Mouse (Mus musculus): ENCODE measurements around the gene Psmb4. TPM values are rescaled to one million over a fixed set of nuclear protein-coding genes. Genes with fewer than 3 reads are reported as not detected.
A peak's percentile ranks its signal among the peaks of the same experiment; 100 is the strongest.
"Not testable (repeated sequence)": the region's sequence is repeated elsewhere in the genome, so short reads cannot be mapped to it uniquely, and the experiment has no call there.

Psmb4 gene
- 100 to 1,000 TPM; 186 to 247 (median 204) TPM for total RNA-seq (2022)

GRCm38 (mm10) chr3:94886316-94887224 is at the start of gene Psmb4:
Gene Psmb4 (minus strand): TSS chr3:94886961.
- DNase-seq (ENCODE audit: low spot score), result peak; percentile 86

GRCm38 (mm10) chr3:94936147-94936546 is 49.4 kb upstream of the Psmb4 start:
- not testable (repeated sequence) for DNase-seq (ENCODE audit: low spot score)

GRCm38 (mm10) chr3:94935332-94935731 is 48.6 kb upstream of the Psmb4 start:
- peak; percentile 85 for DNase-seq (ENCODE audit: low spot score)

- DNase-seq (ENCODE audit: low spot score), result not testable (repeated sequence)
Measured at GRCm38 (mm10) chr3:94934564-94934963, 47.8 kb upstream of the Psmb4 start.

GRCm38 (mm10) chr3:94933604-94934003 is 46.8 kb upstream of the Psmb4 start:
- not testable (repeated sequence) for DNase-seq (ENCODE audit: low spot score)

GRCm38 (mm10) chr3:94932809-94933564 is 46.2 kb upstream of the Psmb4 start, which contains the start of gene Selenbp1:
Gene Selenbp1 (plus strand): TSS chr3:94933056.
- peak; percentile 93 for DNase-seq (ENCODE audit: low spot score)

- DNase-seq (ENCODE audit: low spot score), result not testable (repeated sequence)
Measured at GRCm38 (mm10) chr3:94932279-94932678, 45.5 kb upstream of the Psmb4 start.

- not testable (repeated sequence) for DNase-seq (ENCODE audit: low spot score)
Measured at GRCm38 (mm10) chr3:94931427-94932082, 44.8 kb upstream of the Psmb4 start.

GRCm38 (mm10) chr3:94930386-94931266 is 43.9 kb upstream of the Psmb4 start:
- not testable (repeated sequence) for DNase-seq (ENCODE audit: low spot score)

- not testable (repeated sequence) for DNase-seq (ENCODE audit: low spot score)
Measured at GRCm38 (mm10) chr3:94928979-94929378, 42.2 kb upstream of the Psmb4 start.

- DNase-seq (ENCODE audit: low spot score), result not testable (repeated sequence)
Measured at GRCm38 (mm10) chr3:94926301-94926736, 39.6 kb upstream of the Psmb4 start.

- DNase-seq (ENCODE audit: low spot score), result no peak
Measured at GRCm38 (mm10) chr3:94924688-94925087, 37.9 kb upstream of the Psmb4 start.

- DNase-seq (ENCODE audit: low spot score), result no peak
Measured at GRCm38 (mm10) chr3:94922333-94922732, 35.6 kb upstream of the Psmb4 start.

- no peak for DNase-seq (ENCODE audit: low spot score)
Measured at GRCm38 (mm10) chr3:94921104-94921503, 34.3 kb upstream of the Psmb4 start.

- DNase-seq (ENCODE audit: low spot score), result no peak
Measured at GRCm38 (mm10) chr3:94918845-94919244, 32.1 kb upstream of the Psmb4 start.

- no peak for DNase-seq (ENCODE audit: low spot score)
Measured at GRCm38 (mm10) chr3:94917816-94918361, 31.1 kb upstream of the Psmb4 start.

- DNase-seq (ENCODE audit: low spot score), result no peak
Measured at GRCm38 (mm10) chr3:94915903-94916741, 29.4 kb upstream of the Psmb4 start.

- DNase-seq (ENCODE audit: low spot score), result no peak
Measured at GRCm38 (mm10) chr3:94913801-94914200, 27.0 kb upstream of the Psmb4 start.

- no peak for DNase-seq (ENCODE audit: low spot score)
Measured at GRCm38 (mm10) chr3:94911050-94911693, 24.4 kb upstream of the Psmb4 start.
